Mouse (Mus musculus): ENCODE measurements around the gene Nmrk2. TPM values are rescaled to one million over a fixed set of nuclear protein-coding genes. Genes with fewer than 3 reads are reported as not detected.

The Nmrk2 gene
- polyA plus RNA-seq, 1 experiment from 2014 or later, result not detected

- ATAC-seq (ENCODE audit: low read depth), result peak; percentile 33
- Histone ChIP-seq H3K4me3 (peak overlapping the region; percentile 94), H3K27me3 (no peaks in the 10 kb centered on the region), H3K27ac (replicated peaks) (peak overlapping the region; percentile 83), H3K36me3 (peaks cover 11% of the 10 kb centered on the region), H3K4me2 (peak overlapping the region; percentile 68), H3K9ac (peak overlapping the region; percentile 73), H3K9me3 (no peaks in the 10 kb centered on the region), H3K4me1 (replicated peaks) (peaks cover 44% of the 10 kb centered on the region)
- WGBS, result 3% methylated on average over 29 of the region's 29 CpGs
These were observed 33.2 kb downstream of the Nmrk2 start for GRCm38 (mm10) chr10:81168521-81169244.

GRCm38 (mm10) chr10:81168087-81168431 is 33.8 kb downstream of the Nmrk2 start:
- peak overlapping the region; percentile 94 for H3K4me3 ChIP-seq
- H3K36me3 ChIP-seq, result peaks cover 18% of the 10 kb centered on the region
- no peaks in the 10 kb centered on the region for H3K27me3 ChIP-seq
- WGBS, result 11% methylated on average over 5 of the region's 5 CpGs
- peak; percentile 66 for ATAC-seq (ENCODE audit: low read depth)
- peak overlapping the region; percentile 68 for H3K4me2 ChIP-seq
- H3K9ac ChIP-seq, result peak overlapping the region; percentile 73
- no peaks in the 10 kb centered on the region for H3K9me3 ChIP-seq
- peaks cover 38% of the 10 kb centered on the region for H3K4me1 ChIP-seq (replicated peaks)
- H3K27ac ChIP-seq (replicated peaks), result peak overlapping the region; percentile 83

DNA sequence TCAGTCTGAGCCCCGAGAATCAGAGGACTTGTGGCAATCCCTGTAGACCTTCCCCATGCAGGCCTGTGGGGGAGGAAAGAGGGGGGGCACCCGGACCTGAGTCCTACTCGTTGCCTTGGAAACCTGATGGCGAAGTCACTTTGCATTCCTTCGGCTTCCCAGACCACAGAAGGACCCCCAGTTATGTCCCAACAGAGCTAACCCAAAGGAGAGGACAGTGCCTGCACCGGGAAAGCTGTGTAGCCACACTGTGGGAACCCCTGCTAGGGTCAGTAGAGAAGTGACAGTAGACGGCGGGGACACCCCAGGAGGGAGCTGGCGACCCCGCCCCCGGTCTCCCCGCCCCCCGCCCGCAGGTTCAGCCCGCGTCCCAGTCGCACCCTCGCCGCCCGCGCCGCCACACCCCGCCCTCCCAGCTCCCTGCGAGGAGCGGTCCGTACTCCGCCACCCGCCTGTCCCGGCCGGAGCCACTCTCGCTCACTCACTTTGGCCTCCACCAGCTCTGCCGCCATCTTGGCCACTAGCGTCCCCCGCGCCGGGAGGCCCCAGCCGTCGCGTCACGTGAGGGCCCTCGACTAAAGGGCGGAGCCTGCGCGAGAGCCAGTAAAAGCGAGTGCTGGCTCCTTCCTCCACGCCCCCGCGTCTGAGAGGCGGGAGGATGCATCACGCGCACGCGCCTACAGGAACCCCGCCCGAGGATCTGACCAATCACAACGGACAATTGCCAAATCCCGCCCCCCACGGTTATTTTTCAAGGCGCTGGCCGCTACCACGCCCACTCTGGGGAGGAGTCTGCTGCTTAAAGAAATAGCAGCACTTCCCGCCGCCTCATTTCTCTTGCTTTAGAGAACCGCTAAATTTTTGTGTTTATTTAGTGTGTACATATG is 34.4 kb downstream of the Nmrk2 start, which contains the start of gene Pias4:
Pias4 (minus strand) TSS at position 724 of the 887 bp plus-strand sequence.
- peak within 1 kb of the TSS; percentile 83 for H3K27ac ChIP-seq (replicated peaks)
- no peaks in the 10 kb centered on the region for H3K9me3 ChIP-seq
- peak within 1 kb of the TSS; percentile 94 for H3K4me3 ChIP-seq
- peak within 1 kb of the TSS; percentile 90 for H3K9ac ChIP-seq
- peaks cover 37% of the 10 kb centered on the region for H3K4me1 ChIP-seq (replicated peaks)
- peak within 1 kb of the TSS; percentile 95 for H3K4me2 ChIP-seq
- H3K27me3 ChIP-seq, result no peaks in the 10 kb centered on the region
- H3K36me3 ChIP-seq, result peaks cover 23% of the 10 kb centered on the region
- ATAC-seq (ENCODE audit: low read depth), result peak; percentile 89
- WGBS, result under 1% methylated on average over 51 of the region's 64 CpGs

- Histone ChIP-seq H3K27ac (replicated peaks) (no peak overlapping the region), H3K36me3 (peaks cover 46% of the 10 kb centered on the region), H3K4me1 (replicated peaks) (peaks cover 56% of the 10 kb centered on the region), H3K27me3 (no peaks in the 10 kb centered on the region), H3K4me2 (no peak overlapping the region), H3K9me3 (no peaks in the 10 kb centered on the region), H3K4me3 (no peak overlapping the region), H3K9ac (no peak overlapping the region)
- no peak for ATAC-seq (ENCODE audit: low read depth)
- WGBS, result 79% methylated on average over 8 of the region's 8 CpGs
These were observed 36.7 kb downstream of the Nmrk2 start for GRCm38 (mm10) chr10:81165118-81165517.

DNA sequence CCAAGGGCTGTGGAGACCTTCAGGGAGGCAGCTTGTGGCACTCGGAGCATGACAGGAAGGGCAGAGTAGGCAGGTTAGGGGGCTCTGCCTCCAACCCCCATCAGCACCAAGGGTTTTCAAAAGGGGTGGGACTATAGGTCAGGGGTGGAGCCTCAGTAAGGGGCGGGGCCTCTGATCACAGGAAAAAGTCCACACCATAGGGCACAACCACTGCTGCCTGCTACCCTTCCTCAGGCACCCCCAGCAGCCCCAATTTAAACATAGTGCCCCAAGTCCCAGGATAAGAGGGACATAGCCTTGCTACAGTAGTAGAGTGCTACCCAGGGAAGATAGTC is 39.6 kb downstream of the Nmrk2 start:
- H3K9me3 ChIP-seq, result no peaks in the 10 kb centered on the region
- H3K4me1 ChIP-seq (replicated peaks), result peaks cover 47% of the 10 kb centered on the region
- no peaks in the 10 kb centered on the region for H3K27me3 ChIP-seq
- peak overlapping the region; percentile 77 for H3K27ac ChIP-seq (replicated peaks)
- H3K9ac ChIP-seq, result peak overlapping the region; percentile 32
- WGBS, result 57% methylated on average over 2 of the region's 2 CpGs
- H3K4me3 ChIP-seq, result no peak overlapping the region
- H3K4me2 ChIP-seq, result peak overlapping the region; percentile 1; the same call in 1 of the 2 replicates
- peaks cover 72% of the 10 kb centered on the region for H3K36me3 ChIP-seq
- 0 out of 2 replicates have a peak, but pooled peaks have one; percentile 1 for ATAC-seq (ENCODE audit: low read depth)

DNA sequence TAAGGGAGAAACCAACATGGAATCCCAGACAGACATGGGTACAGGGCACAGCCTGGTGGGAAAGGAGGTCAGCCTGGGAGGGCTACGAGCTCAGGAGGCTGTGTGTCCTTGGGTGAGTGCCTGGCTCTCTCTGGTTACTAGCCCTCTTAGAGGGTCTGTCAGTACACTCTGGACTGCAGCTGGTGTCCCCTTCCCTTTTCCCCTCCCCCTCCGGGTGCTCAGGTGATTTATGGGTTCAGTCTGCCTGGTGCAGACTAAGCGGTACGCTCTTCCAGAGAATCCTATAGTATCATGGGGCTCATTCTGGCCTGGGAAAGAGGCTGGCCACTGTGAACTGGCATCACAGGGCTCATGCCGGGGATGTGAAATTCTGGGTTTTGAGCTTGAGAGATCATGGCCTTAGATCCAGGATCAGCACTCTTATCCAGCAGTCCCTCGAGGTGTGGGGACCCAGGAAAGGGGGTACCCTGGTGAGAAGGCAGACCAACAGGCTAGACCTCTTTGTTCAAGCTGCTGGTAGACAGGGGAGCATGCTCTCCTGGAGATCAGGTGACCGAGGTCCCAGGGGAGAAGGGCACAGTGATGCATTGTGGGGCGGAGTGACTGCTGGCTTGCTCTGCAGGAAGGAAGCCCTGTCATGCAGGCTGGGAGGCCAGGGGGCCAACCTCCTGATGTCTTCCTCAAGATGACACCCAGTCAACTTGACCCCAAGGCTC is 40.1 kb downstream of the Nmrk2 start:
- H3K4me2 ChIP-seq, result peak overlapping the region; percentile 1; the same call in 1 of the 2 replicates
- H3K36me3 ChIP-seq, result peaks cover 77% of the 10 kb centered on the region
- H3K27me3 ChIP-seq, result no peaks in the 10 kb centered on the region
- peak overlapping the region; percentile 32 for H3K9ac ChIP-seq
- peak; percentile 49 for ATAC-seq (ENCODE audit: low read depth)
- no peaks in the 10 kb centered on the region for H3K9me3 ChIP-seq
- H3K4me3 ChIP-seq, result no peak overlapping the region
- H3K27ac ChIP-seq (replicated peaks), result peak overlapping the region; percentile 77
- peaks cover 43% of the 10 kb centered on the region for H3K4me1 ChIP-seq (replicated peaks)
- WGBS, result 42% methylated on average over 8 of the region's 8 CpGs

DNA sequence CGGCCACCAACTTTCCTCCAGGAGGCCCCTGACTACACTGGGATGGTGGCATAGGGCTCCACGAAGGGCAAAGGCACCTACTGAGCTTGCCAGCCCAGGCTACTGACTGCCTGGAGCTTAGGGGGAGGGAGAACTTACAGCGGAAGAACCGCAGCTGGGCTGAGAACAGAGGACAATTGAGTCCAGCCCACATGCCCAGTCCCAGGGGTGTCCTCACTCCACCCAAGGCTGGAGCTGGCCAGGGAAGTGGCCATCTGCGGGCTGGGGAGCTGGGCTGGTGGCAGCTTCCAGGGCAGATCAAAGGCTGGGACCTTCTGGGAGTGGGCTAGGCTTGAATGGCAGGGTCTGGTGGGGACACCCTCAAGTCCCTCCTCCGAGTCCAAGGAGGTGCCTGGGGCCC is 47.1 kb downstream of the Nmrk2 start:
- H3K27ac ChIP-seq (replicated peaks), result no peak overlapping the region
- 74% methylated on average over 6 of the region's 6 CpGs for WGBS
- 0 out of 2 replicates have a peak, but pooled peaks cover 7% of the 10 kb centered on the region for H3K4me1 ChIP-seq (replicated peaks)
- H3K9ac ChIP-seq, result no peak overlapping the region
- ATAC-seq (ENCODE audit: low read depth), result no peak
- no peak overlapping the region for H3K4me3 ChIP-seq
- no peak overlapping the region for H3K4me2 ChIP-seq
- H3K36me3 ChIP-seq, result peaks cover 81% of the 10 kb centered on the region
- H3K27me3 ChIP-seq, result no peaks in the 10 kb centered on the region
- no peaks in the 10 kb centered on the region for H3K9me3 ChIP-seq

GRCm38 (mm10) chr10:81154313-81154712 is 47.5 kb downstream of the Nmrk2 start:
- Histone ChIP-seq H3K9ac (no peak overlapping the region), H3K4me1 (replicated peaks) (0 out of 2 replicates have a peak, but pooled peaks cover 7% of the 10 kb centered on the region), H3K9me3 (no peaks in the 10 kb centered on the region), H3K27me3 (no peaks in the 10 kb centered on the region), H3K4me3 (no peak overlapping the region), H3K27ac (replicated peaks) (no peak overlapping the region), H3K36me3 (peaks cover 83% of the 10 kb centered on the region), H3K4me2 (no peak overlapping the region)
- WGBS, result 93% methylated on average over 12 of the region's 12 CpGs
- ATAC-seq (ENCODE audit: low read depth), result no peak

DNA sequence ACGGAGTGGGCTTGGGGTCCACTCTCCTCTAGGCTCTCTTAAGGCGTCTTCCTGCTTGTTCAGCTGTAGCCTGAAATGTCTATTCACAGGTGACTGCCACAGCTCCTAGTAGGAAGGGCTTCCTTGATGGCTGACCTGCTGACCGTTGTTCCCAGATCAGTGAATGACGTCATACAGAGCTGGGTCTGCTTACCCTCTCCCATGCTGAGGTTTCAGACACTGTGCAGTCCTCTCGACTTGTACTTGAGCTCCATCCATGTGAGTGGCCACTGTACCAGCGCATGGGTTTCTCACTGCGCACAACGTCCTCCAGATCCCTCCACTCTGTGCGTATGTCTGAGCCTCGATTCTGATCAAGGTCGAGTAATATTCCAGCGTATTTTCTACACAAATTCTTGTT is 49.2 kb downstream of the Nmrk2 start:
- H3K9me3 ChIP-seq, result no peaks in the 10 kb centered on the region
- 0 out of 2 replicates have a peak, but pooled peaks cover 7% of the 10 kb centered on the region for H3K4me1 ChIP-seq (replicated peaks)
- no peak for ATAC-seq (ENCODE audit: low read depth)
- peaks cover 83% of the 10 kb centered on the region for H3K36me3 ChIP-seq
- H3K4me2 ChIP-seq, result no peak overlapping the region
- peak overlapping the region; percentile 0; the same call in 1 of the 2 replicates for H3K27ac ChIP-seq (replicated peaks)
- H3K27me3 ChIP-seq, result no peaks in the 10 kb centered on the region
- H3K9ac ChIP-seq, result no peak overlapping the region
- H3K4me3 ChIP-seq, result no peak overlapping the region
- 80% methylated on average over 12 of the region's 12 CpGs for WGBS

DNA sequence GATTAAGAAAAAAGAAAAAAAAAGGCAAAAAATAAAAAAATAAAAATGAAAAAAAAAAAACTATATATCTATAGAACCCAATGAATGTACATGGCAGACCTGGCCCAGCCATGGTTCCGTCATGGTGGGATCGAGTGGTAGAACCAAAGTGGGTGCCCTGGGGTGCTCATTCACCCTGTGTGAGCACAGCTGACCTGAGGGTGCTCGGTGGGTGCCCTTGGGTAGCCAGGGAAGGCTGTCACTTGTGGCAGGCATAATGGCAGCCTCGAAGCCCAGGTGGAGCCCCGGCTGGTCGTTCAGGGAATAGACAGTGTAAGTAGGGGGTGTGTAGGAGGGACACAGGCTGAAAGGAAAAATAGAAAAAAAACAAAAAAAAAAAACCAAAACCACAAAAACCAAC is 50.6 kb downstream of the Nmrk2 start:
- Histone ChIP-seq H3K4me3 (no peak overlapping the region), H3K4me2 (no peak overlapping the region), H3K27me3 (no peaks in the 10 kb centered on the region), H3K27ac (replicated peaks) (no peak overlapping the region), H3K9ac (no peak overlapping the region), H3K4me1 (replicated peaks) (0 out of 2 replicates have a peak, but pooled peaks cover 7% of the 10 kb centered on the region), H3K9me3 (no peaks in the 10 kb centered on the region), H3K36me3 (peaks cover 83% of the 10 kb centered on the region)
- no peak for ATAC-seq (ENCODE audit: low read depth)
- 80% methylated on average over 6 of the region's 6 CpGs for WGBS

All from neural tube, embryonic 13.5 days (tissue).